In the genomic region with DNA sequence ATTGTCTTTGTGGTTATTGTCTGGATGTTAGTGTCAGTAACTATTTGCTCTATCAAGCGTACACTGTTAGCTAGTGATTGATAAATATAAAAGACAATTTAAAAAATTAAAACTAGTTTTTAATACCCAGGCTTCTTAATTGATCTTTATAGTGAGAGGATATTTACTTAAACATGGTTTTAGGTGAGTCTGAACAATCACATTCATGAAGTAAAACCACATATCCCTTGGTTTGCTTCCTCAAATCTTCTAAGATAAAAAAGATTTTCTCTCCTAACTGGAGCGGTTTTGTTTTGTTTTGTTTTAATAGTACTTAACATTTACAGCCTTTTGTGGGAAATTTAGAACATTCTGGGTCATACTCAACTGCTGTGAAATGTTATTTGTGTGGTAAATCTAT, we compare ENCODE assay signal across 10 mouse cellular contexts. TPM values are rescaled to one million over a fixed set of nuclear protein-coding genes. Genes with fewer than 3 reads are reported as not detected.
DNase-seq lines count a peak whose midpoint lies in the region; ATAC-seq and TF ChIP-seq lines count a peak whose summit lies in the region.
"Had no signal": no experiment of that assay in that cellular context is flagged by ENCODE, and none has a peak within 500 bp of the region (broad histone marks: within the 10 kb centered on the region; RNA-seq: fewer than 3 reads in every experiment).

No protein-coding gene starts in this region.

- H3K36me3 ChIP-seq in forebrain, embryonic 13.5 days (ENCODE audit: poor library complexity, severe bottlenecking), result peaks cover 17% of the 10 kb centered on the region
- H3K36me3 ChIP-seq in limb, embryonic 11.5 days (ENCODE audit: control insufficient read depth, insufficient read depth, low read length), result peaks cover 6% of the 10 kb centered on the region; the same call in 1 of the 2 replicates
- H3K36me3 ChIP-seq in neural tube, embryonic 13.5 days, result peaks cover 7% of the 10 kb centered on the region

- DNase-seq in left cerebral cortex, adult 2 months (ENCODE audit: extremely low spot score in 1 of 2, low spot score in 2 of 2), result no peak
- DNase-seq in left cerebral cortex, adult 8-10 months (ENCODE audit: low spot score in 2 of 2), result no peak
- no peak for DNase-seq in limb, embryonic 11.5 days (ENCODE audit: low spot score)
- no peak for DNase-seq in left cerebral cortex, postnatal 25 days (ENCODE audit: low spot score in 2 of 2)
- DNase-seq in frontal cortex, postnatal 10 days (ENCODE audit: low spot score in 2 of 2), result no peak
- no peak for DNase-seq in layer of hippocampus, adult 9-11 months
- DNase-seq: kidney, postnatal 36 days had no signal

- peak overlapping the region; percentile 62 for H3K9ac ChIP-seq in forebrain, embryonic 13.5 days
- H3K9ac ChIP-seq in limb, embryonic 11.5 days (ENCODE audit: low read length), result no peak overlapping the region
- peak overlapping the region; percentile 62 for H3K9ac ChIP-seq in neural tube, embryonic 13.5 days

- no peaks in the 10 kb centered on the region for H3K9me3 ChIP-seq in forebrain, embryonic 13.5 days (replicated peaks)
- H3K9me3 ChIP-seq in limb, embryonic 11.5 days (ENCODE audit: control insufficient read depth, low read length), result no peaks in the 10 kb centered on the region
- H3K9me3 ChIP-seq in neural tube, embryonic 13.5 days, result no peaks in the 10 kb centered on the region

- H3K27ac ChIP-seq in left cerebral cortex, adult 2 months, result no peak overlapping the region
- no peak overlapping the region for H3K27ac ChIP-seq in forebrain, embryonic 13.5 days
- H3K27ac ChIP-seq in limb, embryonic 11.5 days (replicated peaks; ENCODE audit: low read depth, low read length), result no peak overlapping the region
- no peak overlapping the region for H3K27ac ChIP-seq in neural tube, embryonic 13.5 days (replicated peaks)

- H3K4me3 ChIP-seq in left cerebral cortex, adult 2 months, result peak overlapping the region; percentile 99; the same call in 1 of the 2 replicates
- peak overlapping the region; percentile 100 for H3K4me3 ChIP-seq in forebrain, embryonic 13.5 days
- no peak overlapping the region for H3K4me3 ChIP-seq in limb, embryonic 11.5 days (ENCODE audit: low read depth, low read length)
- peak overlapping the region; percentile 77 for H3K4me3 ChIP-seq in neural tube, embryonic 13.5 days

- intact Hi-C loops in left cerebral cortex, adult 2 months (cut with DNase I), result loop anchor here (5.0 kb wide), 1 partner anchor 223 kb away; a partner anchor contains a TSS
- intact Hi-C loops in left cerebral cortex, postnatal 25 days (cut with DNase I), result no loop called here

- H3K4me1 ChIP-seq in forebrain, embryonic 13.5 days, result peaks cover 43% of the 10 kb centered on the region
- peaks cover 11% of the 10 kb centered on the region for H3K4me1 ChIP-seq in limb, embryonic 11.5 days (ENCODE audit: control insufficient read depth, insufficient read depth, low read length)
- H3K4me1 ChIP-seq in neural tube, embryonic 13.5 days (replicated peaks), result peaks cover 48% of the 10 kb centered on the region

- H3K4me2 ChIP-seq in forebrain, embryonic 13.5 days, result peak overlapping the region; percentile 90
- peak overlapping the region; percentile 13; the same call in 1 of the 2 replicates for H3K4me2 ChIP-seq in limb, embryonic 11.5 days (ENCODE audit: low read depth, severe bottlenecking)
- H3K4me2 ChIP-seq in neural tube, embryonic 13.5 days, result peak overlapping the region; percentile 93

- ATAC-seq in forebrain, embryonic 13.5 days, result no peak
- ATAC-seq in limb, embryonic 11.5 days (ENCODE audit: insufficient number of reproducible peaks, low FRiP score, low TSS enrichment, low read depth), result no peak
- ATAC-seq in neural tube, embryonic 13.5 days (ENCODE audit: low read depth), result no peak
- ATAC-seq: Patski had no signal

- H3K27me3 ChIP-seq in forebrain, embryonic 13.5 days, result no peaks in the 10 kb centered on the region
- no peaks in the 10 kb centered on the region for H3K27me3 ChIP-seq in limb, embryonic 11.5 days (ENCODE audit: control insufficient read depth, insufficient read depth, low read length)
- no peaks in the 10 kb centered on the region for H3K27me3 ChIP-seq in neural tube, embryonic 13.5 days
- H3K27me3 ChIP-seq: Patski had no signal

- TF ChIP-seq CTCF in left cerebral cortex, adult 2 months (IDR thresholded peaks at IDR 0.05), result no peak

- 81% methylated on average over 2 of the region's 2 CpGs for WGBS in forebrain, embryonic 13.5 days
- 90% methylated on average over 2 of the region's 2 CpGs for WGBS in limb, embryonic 11.5 days
- 86% methylated on average over 2 of the region's 2 CpGs for WGBS in neural tube, embryonic 13.5 days

RNA-seq across cellular contexts. Expression of a gene that starts 3.4 kb away (rescaled TPM):
- 10 to 100 TPM; 80.4 to 85.3 TPM for total RNA-seq in left cerebral cortex, adult 2 months (2021)
- total RNA-seq in left cerebral cortex, adult 8-10 months (2022), result 10 to 100 TPM; 65.3 to 71.3 (median 70.4) TPM
- polyA plus RNA-seq in forebrain, embryonic 13.5 days (2015; fragmentation: Nextera tagmentation; extraction: Ambion mirVana), result 126 and 149 TPM in 2 replicates
- polyA plus RNA-seq in limb, embryonic 11.5 days (2014; fragmentation: Nextera tagmentation; extraction: Ambion mirVana), result 122 and 125 TPM in 2 replicates
- polyA plus RNA-seq in neural tube, embryonic 13.5 days (2015; fragmentation: Nextera tagmentation; extraction: Ambion mirVana), result 92.2 and 97.2 TPM in 2 replicates
- 10 to 100 TPM; 83.0 to 85.7 TPM for total RNA-seq in left cerebral cortex, postnatal 25 days (2021)

Comparison
In these comparisons a context has a peak if more than half of its experiments do, and no peak if none do; other contexts are left out.
1. H3K4me2 ChIP-seq: peak in every context shown above with its lines; median percentile 93 in neural tube, embryonic 13.5 days; 90 in forebrain, embryonic 13.5 days; 13 in limb, embryonic 11.5 days.